8 mouse cellular contexts compared by ENCODE assay signal in the genomic region with DNA sequence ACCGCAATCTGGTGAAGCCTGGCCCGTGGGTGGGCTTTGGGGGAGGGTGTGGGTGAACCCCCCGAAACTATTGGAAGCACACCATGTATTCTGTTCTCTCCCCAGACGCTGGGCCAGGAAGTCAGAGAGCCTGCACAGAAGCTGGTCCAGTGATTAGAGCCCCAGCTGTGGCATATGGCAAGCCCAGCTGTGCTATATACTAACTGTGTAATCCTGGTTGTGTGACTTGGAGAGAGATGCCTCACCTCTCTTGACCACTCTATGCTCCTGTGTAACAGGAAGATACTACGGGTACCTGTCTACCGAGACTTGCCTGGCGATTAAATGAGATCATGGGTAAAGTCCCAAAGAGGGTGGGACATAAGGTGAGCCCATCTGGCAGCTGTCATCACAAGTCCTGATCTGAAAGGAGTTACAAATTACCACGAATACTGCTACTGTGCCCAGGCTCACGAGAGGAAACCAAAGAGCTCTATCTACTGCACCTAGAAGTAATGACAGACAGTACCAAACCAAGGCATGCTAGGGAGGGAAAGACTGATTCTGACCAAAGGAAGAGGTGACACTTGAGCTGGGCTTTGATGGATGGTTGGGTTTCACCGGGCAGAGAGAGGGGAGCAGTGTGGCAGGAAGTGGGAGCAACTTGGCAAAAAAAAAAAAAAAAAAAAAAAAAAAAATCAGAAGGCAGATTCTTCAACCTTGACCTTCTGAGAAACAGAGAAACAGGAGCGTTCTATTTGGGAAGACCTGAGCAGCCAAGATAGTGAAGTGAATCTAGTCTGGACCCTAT. TPM values are rescaled to one million over a fixed set of nuclear protein-coding genes. Genes with fewer than 3 reads are reported as not detected.
DNase-seq lines count a peak whose midpoint lies in the region; ATAC-seq and TF ChIP-seq lines count a peak whose summit lies in the region.

No protein-coding gene starts in this region.

- ATAC-seq in heart, embryonic 14.5 days (ENCODE audit: insufficient number of reproducible peaks, insufficient read depth, low FRiP score, low read depth), result no peak; the same call in 1 of the 2 replicates
- no peak; the same call in 1 of the 2 replicates for ATAC-seq in limb, embryonic 15.5 days (ENCODE audit: insufficient number of reproducible peaks, low FRiP score, low TSS enrichment, low read depth)
- peak; percentile 31 for ATAC-seq in stomach, embryonic 15.5 days (ENCODE audit: insufficient read depth, low FRiP score, low read depth)

- no peak for DNase-seq in heart, adult 9 months (ENCODE audit: low spot score in 2 of 2)
- DNase-seq in forebrain, embryonic 10.5 days (ENCODE audit: extremely low spot score, low spot score), result no peak
- DNase-seq in embryo, embryonic 10.5 days (ENCODE audit: low spot score), result no peak
- no peak for DNase-seq in embryo, embryonic 10 days (ENCODE audit: low spot score)

- H3K27ac ChIP-seq in heart, embryonic 14.5 days (replicated peaks in 1 of 2; ENCODE audit: control insufficient read depth in 1 of 2, insufficient read depth in 1 of 2, low read depth in 2 of 2, low read length in 2 of 2), result peak overlapping the region; percentile 40 to 77; a peak in 2 of 4 replicates
- peak overlapping the region; percentile 93 for H3K27ac ChIP-seq in forebrain, embryonic 10.5 days
- peak overlapping the region; percentile 73 for H3K27ac ChIP-seq in limb, embryonic 15.5 days
- peak overlapping the region; percentile 91 for H3K27ac ChIP-seq in stomach, embryonic 15.5 days

- peak overlapping the region; percentile 100 for H3K4me2 ChIP-seq in heart, embryonic 14.5 days (ENCODE audit: low read length)
- peak overlapping the region; percentile 95 for H3K4me2 ChIP-seq in limb, embryonic 15.5 days
- H3K4me2 ChIP-seq in stomach, embryonic 15.5 days, result peak overlapping the region; percentile 90

- peak overlapping the region; percentile 84 for H3K9ac ChIP-seq in heart, embryonic 14.5 days (ENCODE audit: low read length)
- H3K9ac ChIP-seq in limb, embryonic 15.5 days, result peak overlapping the region; percentile 64
- peak overlapping the region; percentile 87 for H3K9ac ChIP-seq in stomach, embryonic 15.5 days

- no peaks in the 10 kb centered on the region; the same call in 1 of the 2 replicates for H3K27me3 ChIP-seq in heart, embryonic 14.5 days (ENCODE audit: control insufficient read depth, insufficient read depth, low read length)
- H3K27me3 ChIP-seq in E14TG2a.4 (ENCODE audit: insufficient read depth, low read length), result peaks cover 42% of the 10 kb centered on the region
- H3K27me3 ChIP-seq in forebrain, embryonic 10.5 days (ENCODE audit: poor library complexity, severe bottlenecking), result peaks cover 34% of the 10 kb centered on the region
- 0 out of 2 replicates have a peak, but pooled peaks cover 16% of the 10 kb centered on the region for H3K27me3 ChIP-seq in limb, embryonic 15.5 days
- H3K27me3 ChIP-seq in stomach, embryonic 15.5 days (replicated peaks), result no peaks in the 10 kb centered on the region

- no peaks in the 10 kb centered on the region for H3K9me3 ChIP-seq in heart, embryonic 14.5 days (ENCODE audit: control insufficient read depth, low read length)
- peaks cover 2% of the 10 kb centered on the region; the same call in 1 of the 2 replicates for H3K9me3 ChIP-seq in E14TG2a.4 (ENCODE audit: low read length)
- H3K9me3 ChIP-seq in forebrain, embryonic 10.5 days, result no peaks in the 10 kb centered on the region
- no peaks in the 10 kb centered on the region for H3K9me3 ChIP-seq in limb, embryonic 15.5 days
- no peaks in the 10 kb centered on the region for H3K9me3 ChIP-seq in stomach, embryonic 15.5 days

- H3K4me1 ChIP-seq in heart, embryonic 14.5 days (ENCODE audit: control insufficient read depth in 2 of 2, insufficient read depth in 2 of 2, low read length in 2 of 2), result peaks cover 6 to 13% of the 10 kb centered on the region in 2 experiments; a peak in 3 of 4 replicates
- peaks cover 13% of the 10 kb centered on the region for H3K4me1 ChIP-seq in E14TG2a.4 (replicated peaks; ENCODE audit: low read depth, low read length)
- peaks cover 39% of the 10 kb centered on the region for H3K4me1 ChIP-seq in forebrain, embryonic 10.5 days
- peaks cover 18% of the 10 kb centered on the region for H3K4me1 ChIP-seq in limb, embryonic 15.5 days
- H3K4me1 ChIP-seq in stomach, embryonic 15.5 days, result peaks cover 17% of the 10 kb centered on the region

- WGBS in heart, embryonic 14.5 days, result 13% methylated on average over 11 of the region's 11 CpGs
- WGBS in forebrain, embryonic 10.5 days, result 21% methylated on average over 11 of the region's 11 CpGs
- WGBS in limb, embryonic 15.5 days, result 11% methylated on average over 11 of the region's 11 CpGs
- 10% methylated on average over 11 of the region's 11 CpGs for WGBS in stomach, embryonic 15.5 days

- no peaks in the 10 kb centered on the region for H3K36me3 ChIP-seq in heart, embryonic 14.5 days (ENCODE audit: control insufficient read depth, insufficient read depth, low read length)
- no peaks in the 10 kb centered on the region for H3K36me3 ChIP-seq in E14TG2a.4 (ENCODE audit: insufficient read depth, low read length)
- no peaks in the 10 kb centered on the region for H3K36me3 ChIP-seq in forebrain, embryonic 10.5 days (replicated peaks)
- no peaks in the 10 kb centered on the region for H3K36me3 ChIP-seq in limb, embryonic 15.5 days
- no peaks in the 10 kb centered on the region for H3K36me3 ChIP-seq in stomach, embryonic 15.5 days

- peak overlapping the region; percentile 68 to 88 for H3K4me3 ChIP-seq in heart, embryonic 14.5 days (ENCODE audit: control insufficient read depth in 1 of 2, insufficient read depth in 1 of 2, low read depth in 1 of 2, low read length in 2 of 2)
- H3K4me3 ChIP-seq in E14TG2a.4 (replicated peaks; ENCODE audit: low read length), result peak overlapping the region; percentile 93
- peak overlapping the region; percentile 80 for H3K4me3 ChIP-seq in forebrain, embryonic 10.5 days
- H3K4me3 ChIP-seq in limb, embryonic 15.5 days, result peak overlapping the region; percentile 60
- H3K4me3 ChIP-seq in stomach, embryonic 15.5 days (replicated peaks), result peak overlapping the region; percentile 89

- TF ChIP-seq CTCF in E14TG2a.4 (conservative IDR thresholded peaks at IDR 0.05; ENCODE audit: low read length), result no peak

RNA-seq across cellular contexts. Expression of gene Ptprj, which starts 0.8 kb away (rescaled TPM):
- 1.5 and 1.8 TPM in 2 replicates for polyA plus RNA-seq in heart, embryonic 14.5 days (2014; fragmentation: Nextera tagmentation; extraction: Ambion mirVana)
- 1.9 and 2.1 TPM in 2 replicates for polyA plus RNA-seq in forebrain, embryonic 10.5 days (2016; fragmentation: Nextera tagmentation; extraction: Ambion mirVana)
- 1.5 and 1.8 TPM in 2 replicates for polyA plus RNA-seq in limb, embryonic 15.5 days (2015; fragmentation: Nextera tagmentation; extraction: Ambion mirVana)
- 4.9 and 5.4 TPM in 2 replicates for polyA plus RNA-seq in stomach, embryonic 15.5 days (2015; fragmentation: Nextera tagmentation; extraction: Ambion mirVana)
